Mouse (Mus musculus): ENCODE results near the gene Stap2.

Stap2 gene

GRCm38 (mm10) chr17:56005415-56006061 is at the start of gene Stap2, which contains the start of gene Mpnd:
Gene Stap2 (minus strand): TSS chr17:56005584.
Gene Mpnd (plus strand): TSS chr17:56005711.
- in situ Hi-C loops (cut with MboI; ENCODE audit: unreplicated experiment in 2 of 2), result no loop called here

DNA sequence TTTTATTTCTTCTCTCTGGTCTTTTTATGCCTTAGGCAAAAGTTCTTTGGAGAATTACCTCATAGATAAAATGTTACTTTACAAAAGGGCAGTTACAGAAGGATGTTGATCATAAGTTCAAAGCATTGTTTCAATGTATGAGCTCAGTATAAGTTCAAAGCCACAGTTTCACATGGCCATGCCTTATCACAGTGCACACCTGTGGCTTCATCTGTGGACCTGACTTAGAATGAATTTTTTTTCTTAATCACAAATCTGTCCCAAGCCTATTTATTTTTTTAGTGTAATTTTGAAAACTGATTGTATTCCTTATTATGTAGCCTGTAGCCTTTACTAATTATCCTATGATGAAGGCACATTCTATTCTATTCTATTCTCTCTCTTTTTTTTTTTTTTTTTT is 49.6 kb upstream of the Stap2 start:
- in situ Hi-C loops (cut with MboI; ENCODE audit: unreplicated experiment in 2 of 2), result no loop called here

DNA sequence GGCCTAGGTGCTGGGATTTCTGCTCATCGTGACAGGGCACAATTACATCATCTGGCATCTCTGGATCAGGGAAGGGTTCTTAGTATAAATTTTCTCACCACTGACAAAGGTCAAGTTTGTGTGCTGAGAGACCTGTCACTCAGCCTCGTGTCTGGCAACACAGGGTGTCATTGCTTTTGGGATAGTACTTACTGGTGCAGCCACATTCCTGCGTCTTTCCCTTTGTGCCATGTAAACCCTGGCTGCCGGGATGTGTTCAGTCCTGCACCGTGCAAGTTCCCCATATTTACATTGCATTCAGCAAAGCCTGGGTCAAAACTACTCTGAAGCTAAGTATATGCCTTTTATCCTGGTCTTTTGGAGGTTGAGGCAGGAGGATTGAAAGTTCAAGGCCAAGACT is 46.0 kb upstream of the Stap2 start:
- in situ Hi-C loops (cut with MboI; ENCODE audit: unreplicated experiment in 2 of 2), result no loop called here

DNA sequence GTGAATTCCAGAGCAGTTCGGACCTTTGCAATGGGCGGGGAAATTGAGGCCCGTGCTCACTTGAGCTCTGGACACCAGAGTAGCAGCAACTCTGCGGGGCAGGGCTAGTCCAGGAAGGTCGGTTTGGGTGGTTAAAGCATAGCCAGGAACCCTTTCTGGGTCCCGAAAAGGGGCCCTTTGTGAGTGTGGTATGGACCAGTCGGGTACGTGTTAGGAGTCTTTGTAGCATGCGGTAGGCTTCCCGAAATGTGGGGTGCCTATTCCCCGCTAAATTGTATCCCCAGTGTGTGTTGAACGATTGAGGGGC is 35.4 kb upstream of the Stap2 start:
- in situ Hi-C loops (cut with MboI; ENCODE audit: unreplicated experiment in 2 of 2), result loop anchor here in 1 of 2 experiments (5.0 kb wide), 1 partner anchor 36 kb away; the partner anchor contains the start of genes Hdgfl2 and Ubxn6

- in situ Hi-C loops (cut with MboI; ENCODE audit: unreplicated experiment in 2 of 2), result loop anchor here in 1 of 2 experiments (5.0 kb wide), 1 partner anchor 37 kb away; the partner anchor contains the start of genes Hdgfl2 and Ubxn6
These were observed 34.9 kb upstream of the Stap2 start, which contains the start of gene Chaf1a for GRCm38 (mm10) chr17:56040030-56040856. Gene Chaf1a (plus strand): TSS chr17:56040439.

- in situ Hi-C loops (cut with MboI; ENCODE audit: unreplicated experiment in 2 of 2), result no loop called here
These were observed 34.0 kb upstream of the Stap2 start for GRCm38 (mm10) chr17:56039345-56039744.

- in situ Hi-C loops (cut with MboI; ENCODE audit: unreplicated experiment in 2 of 2), result no loop called here
These were observed 33.3 kb upstream of the Stap2 start for GRCm38 (mm10) chr17:56038583-56039261.

DNA sequence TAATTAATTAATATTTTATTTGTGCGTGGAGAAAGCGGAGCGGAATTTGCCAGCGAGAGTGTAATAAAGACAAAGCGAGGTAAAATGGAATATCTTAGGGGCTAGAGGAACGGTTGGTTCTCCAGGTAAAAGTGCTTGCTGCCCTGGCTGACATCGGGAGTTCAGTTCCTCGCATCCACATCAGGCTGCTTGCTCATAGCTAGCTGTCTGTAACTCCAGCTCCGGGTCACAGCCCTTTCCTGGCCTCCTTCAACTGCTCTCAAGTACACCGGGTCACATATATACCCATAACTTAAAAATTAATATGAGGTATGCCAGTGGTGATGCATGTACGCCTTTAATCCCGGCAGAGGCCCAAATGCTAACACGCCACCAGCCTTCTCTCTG is 31.5 kb upstream of the Stap2 start:
- in situ Hi-C loops (cut with MboI; ENCODE audit: unreplicated experiment in 2 of 2), result no loop called here

GRCm38 (mm10) chr17:56036176-56036900 is 31.0 kb upstream of the Stap2 start, which contains the start of gene Sh3gl1:
Gene Sh3gl1 (minus strand): TSS chr17:56036635.
- in situ Hi-C loops (cut with MboI; ENCODE audit: unreplicated experiment in 2 of 2), result no loop called here

DNA sequence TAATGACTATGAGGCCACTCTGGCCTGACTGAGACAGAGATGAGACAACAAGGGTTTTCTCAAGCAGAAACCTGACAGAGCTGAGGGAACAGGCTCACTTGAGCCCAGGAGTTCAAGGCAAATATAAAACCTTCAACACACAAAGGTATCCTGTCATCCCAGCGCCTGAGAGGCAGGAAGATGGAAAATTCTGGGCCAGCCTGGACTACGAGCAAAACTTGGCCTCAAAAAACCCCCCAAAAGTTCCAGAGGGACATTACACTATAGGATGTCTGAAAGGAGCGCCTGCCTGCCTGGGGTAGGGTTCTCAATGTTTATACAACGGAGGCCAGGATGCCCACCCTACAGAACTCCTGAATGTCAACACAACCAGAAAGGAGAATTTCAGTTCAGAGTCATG is 29.8 kb upstream of the Stap2 start:
- in situ Hi-C loops (cut with MboI; ENCODE audit: unreplicated experiment in 2 of 2), result no loop called here

- in situ Hi-C loops (cut with MboI; ENCODE audit: unreplicated experiment in 2 of 2), result no loop called here
These were observed 29.3 kb upstream of the Stap2 start for GRCm38 (mm10) chr17:56034726-56035100.

DNA sequence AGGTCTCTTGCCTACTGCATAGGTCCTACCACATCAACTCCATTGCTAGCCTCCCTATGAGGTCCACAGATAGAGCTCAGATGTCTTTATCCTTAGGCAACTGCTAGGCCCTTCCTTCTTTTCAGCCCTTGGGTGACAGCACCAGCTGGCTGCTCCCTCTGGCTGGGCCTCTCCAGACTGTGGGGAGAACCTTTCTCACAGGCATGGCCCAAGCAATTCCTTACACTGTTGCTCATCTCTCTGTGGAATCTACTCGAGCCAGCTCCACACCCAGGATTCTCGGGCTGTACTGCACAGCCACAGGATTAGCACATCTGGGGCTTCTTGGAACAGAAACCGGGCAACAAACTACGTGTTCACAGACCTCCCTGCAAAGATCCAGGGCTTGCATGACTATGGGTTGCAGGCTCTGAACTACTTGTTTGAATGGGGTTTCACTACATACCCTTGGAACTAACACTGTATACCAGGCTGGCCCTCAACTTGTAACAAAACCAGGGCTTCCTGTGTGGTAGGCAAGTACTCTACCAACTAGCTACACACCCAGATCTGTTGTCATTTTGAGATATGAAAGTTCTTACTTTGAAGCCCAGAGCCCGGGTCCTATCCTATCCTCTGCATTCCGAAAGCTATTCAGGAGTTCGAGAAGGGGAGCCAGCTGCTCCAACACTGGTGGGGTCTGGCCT is 28.8 kb upstream of the Stap2 start:
- in situ Hi-C loops (cut with MboI; ENCODE audit: unreplicated experiment in 2 of 2), result no loop called here

GRCm38 (mm10) chr17:56032831-56033230 is 27.4 kb upstream of the Stap2 start:
- in situ Hi-C loops (cut with MboI; ENCODE audit: unreplicated experiment in 2 of 2), result no loop called here

DNA sequence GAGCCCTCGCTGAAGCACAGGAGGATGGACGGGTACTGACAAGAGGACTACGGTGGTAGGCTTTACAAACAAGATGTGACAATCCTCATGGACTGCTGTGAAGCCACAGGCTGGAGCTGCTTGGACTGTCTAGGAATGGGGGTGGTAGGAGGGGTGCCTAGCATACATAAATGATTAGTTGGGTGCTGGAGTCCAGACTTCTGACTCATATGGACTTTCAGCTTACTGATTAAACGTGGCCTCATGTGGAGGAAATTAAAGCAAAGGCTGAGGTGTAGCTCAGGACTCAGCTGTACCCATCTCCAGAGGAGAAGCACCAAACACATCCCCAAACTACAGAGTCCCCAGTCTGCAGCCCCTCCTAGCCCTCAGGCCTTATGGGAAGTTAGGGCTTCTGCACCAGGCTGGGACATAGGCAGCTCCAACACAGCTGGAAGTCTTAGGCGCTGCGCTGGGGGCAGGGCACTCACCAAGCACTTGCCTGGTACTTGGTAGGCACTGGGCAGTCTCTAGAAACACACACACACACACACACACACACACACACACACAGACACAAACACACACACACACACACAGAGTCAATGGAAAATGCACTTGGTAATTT is 26.8 kb upstream of the Stap2 start:
- in situ Hi-C loops (cut with MboI; ENCODE audit: unreplicated experiment in 2 of 2), result no loop called here

DNA sequence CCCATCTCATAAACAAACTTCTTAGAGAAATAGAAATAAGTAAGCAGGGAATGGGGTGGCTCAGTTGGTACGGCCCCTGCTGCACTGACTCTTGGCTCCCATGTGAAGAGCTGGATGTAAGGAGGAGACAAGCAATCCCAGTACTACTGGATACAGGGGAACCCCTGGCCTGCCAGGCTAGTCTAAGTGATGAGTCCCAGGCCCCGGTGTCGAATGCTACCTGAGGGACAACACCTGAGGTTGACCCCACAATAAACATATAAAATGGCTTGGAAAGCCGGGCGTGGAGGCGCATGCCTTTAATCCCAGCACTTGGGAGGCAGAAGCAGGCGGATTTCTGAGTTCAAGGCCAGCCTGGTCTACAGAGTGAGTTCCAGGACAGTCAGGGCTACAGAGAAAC is 26.0 kb upstream of the Stap2 start:
- in situ Hi-C loops (cut with MboI; ENCODE audit: unreplicated experiment in 2 of 2), result no loop called here

GRCm38 (mm10) chr17:56030919-56031318 is 25.5 kb upstream of the Stap2 start:
- in situ Hi-C loops (cut with MboI; ENCODE audit: unreplicated experiment in 2 of 2), result no loop called here

GRCm38 (mm10) chr17:56030238-56030870 is 25.0 kb upstream of the Stap2 start:
- in situ Hi-C loops (cut with MboI; ENCODE audit: unreplicated experiment in 2 of 2), result no loop called here

GRCm38 (mm10) chr17:56027801-56028441 is 22.5 kb upstream of the Stap2 start:
- in situ Hi-C loops (cut with MboI; ENCODE audit: unreplicated experiment in 2 of 2), result no loop called here

- in situ Hi-C loops (cut with MboI; ENCODE audit: unreplicated experiment in 2 of 2), result no loop called here
These were observed 21.5 kb upstream of the Stap2 start for GRCm38 (mm10) chr17:56026881-56027280.

Data from v-Abl transformed pro-B cells (cell line).